ENCODE assay signal across 19 mouse cellular contexts in genomic region chr9:91680859-91681258, GRCm38 (mm10).
DNase-seq lines count a peak whose midpoint lies in the region; ATAC-seq lines count a peak whose summit lies in the region.
"Had no signal": no experiment of that assay in that cellular context is flagged by ENCODE, and none has a peak within 500 bp of the region (broad histone marks: within the 10 kb centered on the region; RNA-seq: fewer than 3 reads in every experiment).

No protein-coding gene starts in this region.

- no peaks in the 10 kb centered on the region for H3K36me3 ChIP-seq in midbrain, embryonic 14.5 days (ENCODE audit: control insufficient read depth, insufficient read depth, low read length)
- H3K36me3 ChIP-seq: embryonic facial prominence, embryonic 13.5 days; heart, embryonic 15.5 days; hindbrain, embryonic 13.5 days; stomach, embryonic 15.5 days had no signal

- no peak overlapping the region for H3K4me2 ChIP-seq in midbrain, embryonic 14.5 days (ENCODE audit: low read length)
- H3K4me2 ChIP-seq: embryonic facial prominence, embryonic 13.5 days; heart, embryonic 15.5 days; hindbrain, embryonic 13.5 days; stomach, embryonic 15.5 days had no signal

- H3K9ac ChIP-seq in midbrain, embryonic 14.5 days (replicated peaks; ENCODE audit: low read length), result no peak overlapping the region
- H3K9ac ChIP-seq: embryonic facial prominence, embryonic 13.5 days; heart, embryonic 15.5 days; hindbrain, embryonic 13.5 days; stomach, embryonic 15.5 days had no signal

- H3K4me3 ChIP-seq in midbrain, embryonic 14.5 days (replicated peaks; ENCODE audit: low read depth, low read length), result no peak overlapping the region
- H3K4me3 ChIP-seq: embryonic facial prominence, embryonic 13.5 days; heart, embryonic 15.5 days; hindbrain, embryonic 13.5 days; stomach, embryonic 15.5 days had no signal

- no peaks in the 10 kb centered on the region for H3K27me3 ChIP-seq in midbrain, embryonic 14.5 days (ENCODE audit: control insufficient read depth, insufficient read depth, low read length)
- H3K27me3 ChIP-seq: embryonic facial prominence, embryonic 13.5 days; heart, embryonic 15.5 days; hindbrain, embryonic 13.5 days; stomach, embryonic 15.5 days had no signal

- WGBS in midbrain, embryonic 14.5 days, result 53% methylated on average over 6 of the region's 6 CpGs

- peak; percentile 68; the same call in 1 of the 2 replicates for ATAC-seq in midbrain, embryonic 14.5 days (ENCODE audit: low FRiP score, low TSS enrichment)

- peak; percentile 41 to 54 for DNase-seq in cerebellum, postnatal 10 days
- no peak for DNase-seq in cerebellum, postnatal 25 days
- peak; percentile 41 for DNase-seq in left cerebral cortex, postnatal 4 days
- no peak for DNase-seq in left cerebral cortex, postnatal 14 days (ENCODE audit: low spot score in 2 of 2)
- peak; percentile 48 for DNase-seq in midbrain, embryonic 14.5 days
- DNase-seq in retina, postnatal 1 day, result peak; percentile 60
- DNase-seq in heart, adult 11 months, result no peak
- DNase-seq: adrenal gland, postnatal 14 days; cerebellum, adult 9-11 months; gastrocnemius, postnatal 36 days; heart, postnatal 36 days; kidney, adult 2 months; lung, postnatal 10 days; thymus, postnatal 25 days had no signal

- H3K9me3 ChIP-seq in midbrain, embryonic 14.5 days (ENCODE audit: control insufficient read depth, low read length), result no peaks in the 10 kb centered on the region
- H3K9me3 ChIP-seq: embryonic facial prominence, embryonic 13.5 days; heart, embryonic 15.5 days; hindbrain, embryonic 13.5 days; stomach, embryonic 15.5 days had no signal

- 0 out of 2 replicates have a peak overlapping the region, but pooled peaks have one; percentile 26 for H3K27ac ChIP-seq in midbrain, embryonic 14.5 days (replicated peaks; ENCODE audit: low read depth, low read length)
- H3K27ac ChIP-seq: embryonic facial prominence, embryonic 13.5 days; heart, embryonic 15.5 days; hindbrain, embryonic 13.5 days; kidney, postnatal 0 days; stomach, embryonic 15.5 days had no signal

- no peaks in the 10 kb centered on the region for H3K4me1 ChIP-seq in midbrain, embryonic 14.5 days (ENCODE audit: control insufficient read depth, insufficient read depth, low read length)
- H3K4me1 ChIP-seq: embryonic facial prominence, embryonic 13.5 days; heart, embryonic 15.5 days; hindbrain, embryonic 13.5 days; stomach, embryonic 15.5 days had no signal

- intact Hi-C loops in left cerebral cortex, postnatal 4 days (cut with DNase I), result no loop called here
- intact Hi-C loops in left cerebral cortex, postnatal 14 days (cut with DNase I), result no loop called here

Comparison
In these comparisons a context has a peak if more than half of its experiments do, and no peak if none do; other contexts are left out.
1. DNase-seq: peak in cerebellum, postnatal 10 days (2 of 2), left cerebral cortex, postnatal 4 days (single experiment), midbrain, embryonic 14.5 days (single experiment) and retina, postnatal 1 day (single experiment); none in cerebellum, postnatal 25 days (0 of 2), left cerebral cortex, postnatal 14 days (0 of 2) and heart, adult 11 months (single experiment).